Mouse (Mus musculus): ENCODE data around the gene Lyst.
"Not testable (repeated sequence)": the region's sequence is repeated elsewhere in the genome, so short reads cannot be mapped to it uniquely, and the experiment has no call there.

The Lyst gene

GRCm38 (mm10) chr13:13590048-13591011 lies at the start of gene Lyst:
TSS of gene Lyst (plus strand) at chr13:13590397.
- DNase-seq = peak; percentile 97

DNA sequence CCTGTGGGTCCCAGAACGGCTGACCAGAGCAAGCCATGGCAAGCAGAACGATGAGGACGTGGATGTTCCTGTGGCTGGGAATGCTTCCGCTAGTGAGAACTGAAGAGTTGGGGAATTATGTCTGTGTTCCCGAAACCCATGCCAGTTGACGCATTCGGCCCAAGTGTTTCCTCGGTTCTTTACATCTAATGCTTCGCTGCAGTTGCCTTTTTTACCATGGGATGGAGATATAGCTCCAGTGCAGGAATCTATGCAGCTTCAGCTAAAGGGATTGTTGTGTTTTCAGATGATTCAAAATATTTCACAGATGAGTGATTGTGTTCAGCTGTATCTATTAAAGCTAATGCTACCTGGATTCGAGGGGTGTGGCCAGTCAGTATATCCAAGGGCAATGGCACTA lies 47.1 kb upstream of the Lyst start:
- not testable (repeated sequence) for DNase-seq

GRCm38 (mm10) chr13:13546792-13547191 lies 43.4 kb upstream of the Lyst start:
- no peak for DNase-seq

DNA sequence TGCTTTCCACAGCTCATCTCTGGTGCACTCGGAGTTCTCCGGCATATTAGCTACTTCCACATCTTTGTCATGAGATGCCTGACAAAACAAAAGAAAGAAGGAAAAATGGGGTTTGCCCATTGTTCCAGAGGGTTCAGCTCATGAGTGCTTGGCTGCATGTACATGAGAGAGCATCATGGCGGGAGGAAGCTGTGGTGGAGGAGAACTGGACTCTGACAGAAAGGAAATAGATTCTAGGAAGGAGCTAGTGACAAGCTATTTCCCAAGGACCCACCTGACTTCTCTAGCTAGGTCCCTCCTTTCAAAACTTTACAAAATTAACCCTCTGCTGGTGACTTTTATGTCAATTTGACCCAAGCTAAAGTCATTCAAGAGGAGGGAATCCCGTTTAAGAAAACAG lies 42.3 kb upstream of the Lyst start:
- no peak for DNase-seq

DNA sequence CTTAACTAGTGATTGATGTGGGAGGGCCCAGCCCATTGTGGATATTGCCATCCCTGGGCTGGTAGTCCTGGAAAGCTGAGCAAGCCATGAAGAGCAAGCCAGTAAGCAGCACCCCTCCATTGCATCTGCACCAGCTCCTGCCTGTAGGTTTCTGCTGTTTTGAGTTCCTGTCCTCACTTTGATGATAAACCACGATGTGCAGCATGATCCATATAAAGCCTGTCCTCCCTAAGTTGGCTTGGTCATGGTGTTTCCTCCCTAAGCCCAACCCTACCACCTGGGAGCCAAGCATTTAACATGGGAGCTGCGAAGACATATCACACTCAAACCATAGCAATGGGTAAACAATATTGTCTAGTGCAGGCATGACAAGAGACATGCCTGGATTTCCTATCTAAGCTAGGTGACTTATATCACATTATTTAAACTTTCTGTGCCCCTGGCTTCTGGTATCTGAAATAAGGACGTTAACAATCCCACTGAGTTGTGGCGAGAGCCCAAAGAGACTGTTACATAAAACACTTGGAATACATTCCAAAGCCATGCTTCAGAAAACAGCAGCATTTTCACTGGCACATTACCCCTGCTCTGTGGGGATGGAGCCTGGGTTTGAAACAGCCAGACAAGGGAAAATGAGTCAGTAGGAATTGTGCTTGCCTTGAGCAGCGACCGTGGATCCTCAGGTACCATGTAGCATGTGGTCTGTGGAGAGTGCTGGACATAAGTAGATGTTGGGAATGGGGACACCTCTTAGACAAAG lies 41.6 kb upstream of the Lyst start:
- DNase-seq = no peak

DNA sequence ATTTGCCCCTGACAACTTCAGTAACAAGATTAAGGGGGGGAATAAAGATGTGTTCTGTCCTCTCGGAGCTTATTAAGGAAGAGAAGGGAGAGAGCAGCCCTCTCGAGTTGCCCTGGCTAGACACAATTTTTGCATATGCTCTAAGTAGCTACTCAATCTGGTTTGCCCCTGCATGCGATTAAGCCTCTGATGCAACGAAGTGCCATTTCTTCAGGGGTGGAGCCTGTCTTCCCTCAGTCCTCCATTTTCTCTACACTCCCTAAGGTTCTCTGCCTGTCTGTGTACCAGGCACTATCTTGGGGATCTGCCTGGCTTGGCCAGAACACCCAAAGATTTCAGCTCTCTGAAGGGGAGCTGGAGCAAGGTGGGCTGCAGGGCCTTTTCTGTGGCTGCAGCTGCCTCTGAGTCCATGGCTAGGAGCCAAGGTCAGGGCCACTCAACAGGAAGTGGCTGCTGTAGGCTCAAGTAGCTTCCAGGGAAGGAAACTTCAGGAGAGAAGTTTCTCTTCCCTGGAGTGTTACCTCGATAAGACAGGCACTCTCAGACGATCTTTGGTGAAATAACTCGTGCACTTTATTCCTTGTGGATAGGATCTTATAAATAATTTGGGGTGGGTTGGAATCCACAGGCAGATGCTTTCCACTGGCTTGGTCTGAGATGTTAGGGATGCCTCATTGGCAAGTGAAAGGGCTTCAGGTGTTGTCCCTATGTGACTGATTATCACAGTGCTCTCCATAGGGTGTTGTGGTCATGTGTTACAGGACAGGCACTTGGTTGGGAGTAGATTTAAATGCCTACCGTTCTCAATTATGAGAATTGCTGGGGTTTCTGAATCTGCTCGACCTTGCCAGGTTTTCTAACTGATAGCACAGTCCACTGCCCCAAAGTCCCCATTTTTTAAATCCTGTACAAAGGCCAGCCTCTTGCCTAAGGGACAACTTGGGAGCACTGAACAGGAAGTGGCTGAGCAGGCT lies 40.2 kb upstream of the Lyst start:
- no peak for DNase-seq

DNA sequence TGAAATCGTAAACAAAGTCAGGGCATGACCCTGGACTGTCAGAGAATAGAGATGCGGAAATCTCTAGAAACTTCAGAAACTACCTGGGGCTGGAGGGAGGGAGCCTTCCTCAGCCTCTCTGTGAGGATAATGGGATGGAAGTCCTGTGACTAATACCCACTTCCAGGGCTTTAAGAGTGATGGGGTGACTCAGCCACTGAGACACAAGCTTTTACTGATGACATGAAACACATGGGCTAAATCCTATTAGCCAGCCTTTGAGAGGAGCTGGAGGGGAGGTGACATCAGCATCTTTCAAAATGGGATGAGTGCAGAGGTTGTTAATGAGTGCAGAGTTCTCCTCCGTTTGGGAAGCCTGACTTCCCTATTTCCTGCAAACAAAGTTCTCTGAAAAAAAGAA lies 38.2 kb upstream of the Lyst start:
- no peak for DNase-seq

DNA sequence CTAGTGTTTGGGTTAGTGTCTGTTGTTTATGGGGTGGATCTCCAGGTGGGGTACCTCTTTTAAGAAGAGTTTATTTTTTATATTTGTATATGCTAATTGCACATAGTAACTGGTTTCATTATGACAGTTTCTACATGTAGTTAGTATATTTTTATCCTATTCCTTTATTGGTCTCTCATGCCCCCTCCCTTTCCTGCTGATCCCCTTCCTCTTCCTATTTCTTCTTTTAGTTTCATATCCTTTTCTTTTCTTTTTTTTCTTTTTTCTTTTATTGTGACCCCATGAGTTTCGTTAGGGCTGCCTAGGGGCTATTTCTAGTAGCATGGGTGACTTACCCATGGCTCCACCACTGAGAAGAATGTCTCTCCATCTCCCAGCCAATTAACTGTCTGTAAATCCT lies 36.5 kb upstream of the Lyst start:
- no peak for DNase-seq

DNA sequence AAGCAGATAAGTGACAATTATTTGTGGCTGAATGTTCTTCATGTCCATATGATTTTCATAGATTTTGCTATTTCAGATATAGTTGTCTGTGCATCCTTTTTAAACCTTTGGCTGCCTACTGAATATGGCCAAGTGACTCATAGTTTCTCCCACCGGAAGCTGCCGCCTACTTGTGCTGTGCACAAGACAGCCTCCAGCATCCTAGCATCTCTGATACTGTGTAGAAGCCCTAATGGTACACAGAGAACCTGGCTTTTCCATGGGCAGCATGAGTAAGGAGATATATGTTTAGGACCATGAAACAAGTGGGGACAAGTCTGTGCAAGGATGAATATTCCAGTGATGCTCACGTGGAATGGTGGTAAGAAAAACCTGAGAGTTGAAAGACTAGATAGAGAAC lies 35.0 kb upstream of the Lyst start:
- DNase-seq = no peak

DNA sequence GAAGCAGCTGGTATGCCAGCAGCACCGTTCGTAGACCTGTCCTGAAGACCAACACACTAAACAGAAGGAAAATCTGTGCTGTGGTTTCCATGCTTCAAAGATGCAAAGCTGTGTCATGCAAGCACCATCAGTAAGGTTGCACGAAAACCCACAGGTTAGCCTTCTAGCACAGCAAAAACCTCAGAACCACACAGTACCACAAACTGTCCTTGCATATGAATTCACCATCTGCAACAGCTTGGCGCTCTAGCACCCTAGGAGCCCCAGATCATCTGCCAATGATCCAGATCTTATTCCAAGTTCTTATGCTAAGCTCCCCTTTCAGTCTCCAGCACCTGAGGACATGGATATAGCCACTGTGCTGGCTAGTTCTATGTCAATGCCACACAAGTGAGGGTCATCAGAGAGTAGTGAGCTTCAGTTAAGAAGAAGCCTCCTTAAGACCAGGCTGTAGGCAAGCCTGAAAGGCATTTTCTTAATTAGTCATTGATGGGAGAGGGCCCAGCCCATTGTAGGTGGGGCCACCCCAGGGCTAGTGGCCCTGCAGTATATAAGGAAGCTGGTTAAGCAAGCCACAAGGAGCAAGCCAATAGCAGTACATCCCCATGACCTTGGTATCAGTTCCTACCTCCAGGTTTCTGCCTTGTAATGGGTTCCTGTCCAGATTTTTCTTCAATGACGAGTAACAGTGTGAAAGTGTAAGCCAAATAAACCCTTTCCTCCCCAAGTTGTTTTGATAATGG lies 33.0 kb upstream of the Lyst start:
- peak; percentile 6 to 7 for DNase-seq

GRCm38 (mm10) chr13:13558251-13558650 lies 31.9 kb upstream of the Lyst start:
- no peak for DNase-seq

- no peak for DNase-seq
Observed at GRCm38 (mm10) chr13:13558900-13559299, 31.3 kb upstream of the Lyst start.

DNA sequence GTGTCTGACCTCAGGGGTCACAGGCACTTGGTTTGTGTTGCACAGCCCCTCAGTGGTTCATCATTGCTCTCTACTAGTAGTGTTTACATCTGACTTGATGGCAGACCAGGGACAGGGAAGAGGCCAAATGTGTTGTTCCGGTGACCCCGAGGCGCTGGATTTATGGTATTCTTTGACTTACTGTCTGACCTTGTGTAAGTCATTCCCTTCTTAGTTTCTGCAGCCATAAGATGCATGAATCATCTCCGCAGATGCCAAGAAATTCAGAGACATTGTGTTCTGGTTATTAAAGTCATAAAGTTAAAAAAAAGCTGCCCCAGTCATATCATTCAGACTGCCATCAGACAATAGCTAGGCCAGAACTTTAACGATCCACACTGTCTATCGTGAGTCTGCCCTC lies 27.6 kb upstream of the Lyst start:
- DNase-seq = no peak

DNA sequence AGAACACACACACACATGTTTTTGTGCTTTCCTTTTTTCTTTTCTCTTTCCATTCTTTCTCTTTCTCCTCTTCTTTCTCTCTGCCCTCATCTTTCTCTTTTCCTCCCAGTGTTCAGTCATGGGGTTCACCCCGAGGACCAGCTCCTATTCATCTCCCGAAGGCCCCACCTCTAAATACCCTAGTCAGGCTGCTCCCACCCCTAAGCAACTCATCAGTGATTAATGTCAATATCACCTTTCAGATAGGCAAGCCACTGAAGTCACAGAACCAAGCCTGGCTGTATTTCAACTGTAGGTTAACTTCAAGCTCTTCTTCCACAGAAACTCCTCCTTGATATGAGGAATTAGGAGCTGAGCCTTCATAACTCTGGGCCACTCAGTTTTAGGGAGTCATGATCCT lies 26.1 kb upstream of the Lyst start:
- DNase-seq = no peak

DNA sequence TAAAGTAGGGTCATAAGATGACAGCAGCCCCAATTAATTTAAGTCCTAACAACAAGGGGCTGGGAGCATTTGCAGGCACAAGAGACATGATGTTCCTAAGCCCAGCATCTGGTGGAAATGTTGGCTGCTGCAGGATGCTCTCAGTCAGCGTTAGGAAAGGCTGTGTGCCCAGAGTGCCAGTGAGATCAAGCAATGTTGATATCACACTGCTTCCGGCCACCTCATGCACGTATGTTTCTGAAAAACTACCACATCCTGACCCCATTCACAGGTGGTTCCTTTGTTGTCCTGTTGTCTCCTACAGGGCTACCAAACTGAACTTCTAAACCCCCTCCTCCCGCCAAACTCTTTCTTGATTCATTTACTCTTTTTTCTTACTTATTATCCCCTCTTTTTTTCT lies 25.7 kb upstream of the Lyst start:
- peak; percentile 9 to 12 for DNase-seq

- DNase-seq = no peak
Observed at GRCm38 (mm10) chr13:13567640-13568039, 22.6 kb upstream of the Lyst start.

GRCm38 (mm10) chr13:13568824-13569223 lies 21.4 kb upstream of the Lyst start:
- no peak for DNase-seq

- no peak for DNase-seq
Observed at GRCm38 (mm10) chr13:13569603-13570002, 20.6 kb upstream of the Lyst start.

GRCm38 (mm10) chr13:13572060-13572835 lies 17.9 kb upstream of the Lyst start:
- DNase-seq = no peak

DNA sequence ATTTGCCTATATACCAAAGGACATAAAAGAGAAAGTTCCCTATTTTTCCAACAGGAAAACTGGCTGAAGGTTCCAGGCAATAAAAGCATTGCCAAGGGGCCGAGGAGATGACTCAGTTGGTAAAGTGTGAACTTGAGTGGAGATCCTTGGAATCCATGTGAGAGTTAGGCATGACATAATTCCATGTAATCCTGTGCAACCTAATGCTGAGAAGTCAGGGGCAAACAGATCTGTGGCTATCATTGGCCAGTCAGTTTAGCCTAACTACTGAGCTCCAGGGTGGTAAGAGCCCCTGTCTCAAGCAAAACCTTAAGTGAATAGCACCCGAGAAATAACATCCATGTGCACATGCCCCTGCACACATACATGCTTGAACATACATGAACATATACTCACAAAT lies 17.3 kb upstream of the Lyst start:
- DNase-seq = no peak

GRCm38 (mm10) chr13:13573572-13574257 lies 16.5 kb upstream of the Lyst start:
- no peak for DNase-seq
